Mouse (Mus musculus): ENCODE results near the gene Zgrf1.

DNA sequence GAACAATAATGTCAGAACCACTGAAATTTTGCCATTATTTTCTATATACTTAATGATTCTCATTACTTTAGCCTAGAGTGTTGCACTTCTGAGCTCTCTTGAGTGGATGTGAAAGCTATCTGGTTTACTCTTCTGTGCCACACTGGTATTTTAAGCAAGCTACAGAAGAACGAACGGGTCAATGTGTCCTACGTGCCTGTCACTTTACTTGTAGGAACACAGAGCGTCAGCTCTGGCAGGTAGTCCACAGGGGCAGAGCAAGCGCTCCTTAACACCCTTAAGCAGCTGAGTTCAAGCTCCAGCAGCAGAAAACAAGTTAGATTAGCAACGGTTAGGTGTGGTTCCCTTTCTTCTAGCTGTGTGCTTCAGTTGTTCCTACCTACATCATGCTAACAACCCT is 14.1 kb upstream of the Zgrf1 start:
- no peak for TF ChIP-seq CTCF (conservative IDR thresholded peaks at IDR 0.05; ENCODE audit: low read length)
- no peak for TF ChIP-seq POU5F1 (IDR thresholded peaks at IDR 0.05; ENCODE audit: borderline replicate concordance, low read length)
- TF ChIP-seq NANOG (IDR thresholded peaks at IDR 0.05; ENCODE audit: borderline replicate concordance, low read length), result no peak
